Mouse (Mus musculus) heart, postnatal 10 days (tissue): Measurements from ENCODE around the gene Foxo1. TPM values are rescaled to one million over a fixed set of nuclear protein-coding genes. Genes with fewer than 3 reads are reported as not detected.

Experiments
- DNase-seq, 2 experiments: peaks; one replicate each; pipeline ENCODE4 v3.0.0; 2021
- intact Hi-C: fragments of 180-260 bp; cut with DNase I; formaldehyde crosslinking; loops from one replicate; pipeline ENCODE4 v1.15.1; 2025
- total RNA-seq, 2 experiments: library from RNA; stranded (reverse); gene quantifications; 2 replicates each; pipeline ENCODE4 v1.2.3; 2021

Gene Foxo1
- 10 to 100 TPM; 16.7 to 17.1 TPM for total RNA-seq

GRCm38 (mm10) chr3:52267652-52268486 is at the start of gene Foxo1:
Gene Foxo1, plus strand, starts transcription at chr3:52268336.
- intact Hi-C loops = loop anchor here (1.0 to 5.0 kb wide), 4 partner anchors 74 to 374 kb away; no protein-coding TSS in a partner anchor
- DNase-seq = peak; percentile 94 to 95

DNA sequence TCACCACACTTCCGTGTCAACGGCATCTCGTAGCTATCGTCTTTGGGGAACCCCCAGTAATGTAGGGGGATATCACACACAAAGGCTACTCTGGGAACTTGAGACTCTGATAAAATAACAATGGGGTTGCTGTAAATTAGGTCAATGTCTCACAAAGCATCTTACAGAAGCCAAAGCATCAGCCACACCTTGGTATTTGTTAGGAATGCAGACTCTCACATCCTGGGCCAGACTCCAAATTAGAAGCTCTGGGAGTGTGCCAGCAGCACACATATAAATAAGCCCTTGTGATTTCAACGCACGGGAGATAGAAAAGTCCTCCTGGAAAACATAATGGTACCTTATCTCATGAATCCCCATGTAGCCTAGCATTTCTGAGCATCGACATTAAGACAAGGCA is 49.3 kb upstream of the Foxo1 start:
- peak; percentile 25 to 38 for DNase-seq
- intact Hi-C loops = no loop called here

GRCm38 (mm10) chr3:52221082-52221481 is 47.1 kb upstream of the Foxo1 start:
- DNase-seq = no peak

DNA sequence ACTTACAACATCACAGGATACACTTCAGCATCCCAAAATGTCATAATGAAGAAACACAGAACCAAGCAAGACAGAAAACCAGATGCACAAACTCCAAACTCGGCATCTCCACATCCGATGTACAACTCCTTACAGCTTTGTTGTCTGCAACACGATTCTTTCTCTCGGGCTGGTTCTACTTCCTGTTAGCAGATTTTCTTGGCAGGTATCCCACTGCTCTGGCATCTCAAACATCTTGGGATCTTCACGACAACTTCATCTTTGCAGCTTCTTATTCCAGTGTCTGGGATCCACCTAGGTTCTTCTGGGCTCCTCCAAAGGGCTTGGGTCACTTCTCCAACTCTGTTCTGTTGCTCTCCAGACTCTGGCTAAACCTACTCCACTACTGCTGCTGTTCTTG is 46.2 kb upstream of the Foxo1 start:
- intact Hi-C loops = no loop called here

More at GRCm38 (mm10) chr3:52221082-52221481, 47.1 kb upstream of the Foxo1 start:
- intact Hi-C loops = no loop called here

DNA sequence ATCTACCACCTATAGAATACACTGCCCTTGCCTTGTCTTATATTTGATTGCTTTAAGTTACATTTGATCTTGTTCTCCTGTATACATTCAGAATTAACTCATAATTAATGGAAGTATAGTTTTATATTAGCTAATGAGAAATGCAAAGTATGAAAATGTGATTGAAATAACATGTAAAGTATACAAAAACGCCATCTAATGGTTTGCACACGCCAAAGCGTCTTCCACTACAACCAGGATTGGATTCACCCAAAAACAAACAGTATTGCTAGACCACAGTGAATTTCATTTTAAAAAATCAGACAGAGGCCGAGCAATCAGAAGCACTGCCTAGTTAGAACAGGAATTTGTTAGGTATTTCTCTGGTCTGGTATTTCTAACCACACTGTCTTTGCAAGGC is 31.6 kb upstream of the Foxo1 start:
- no peak for DNase-seq
- intact Hi-C loops = no loop called here

More for the DNA sequence above, 46.2 kb upstream of the Foxo1 start:
- DNase-seq = no peak

DNA sequence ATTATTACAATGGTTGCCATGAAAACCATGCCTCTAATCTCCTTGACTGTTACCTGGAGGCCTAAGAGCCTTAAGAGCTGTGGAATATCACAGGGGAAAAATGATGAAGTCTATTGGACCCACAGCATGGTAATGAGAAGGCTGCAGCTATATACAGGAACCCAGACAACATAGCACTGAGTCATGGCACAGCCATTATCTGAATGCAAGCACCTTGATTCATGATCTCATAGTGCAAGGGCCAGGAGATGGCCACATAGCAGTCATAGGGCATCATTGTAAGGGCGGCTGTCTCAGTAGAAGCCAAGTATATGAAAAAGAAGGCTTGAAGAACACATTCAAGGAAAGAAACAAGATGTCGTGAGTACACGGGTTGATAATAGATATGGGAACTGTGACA is 31.0 kb upstream of the Foxo1 start:
- intact Hi-C loops = no loop called here
- no peak for DNase-seq

- intact Hi-C loops = loop anchor here (5.0 kb wide), 1 partner anchor 589 kb away; no protein-coding TSS in a partner anchor
- DNase-seq = no peak
Observed at GRCm38 (mm10) chr3:52241062-52241461, 27.1 kb upstream of the Foxo1 start.

DNA sequence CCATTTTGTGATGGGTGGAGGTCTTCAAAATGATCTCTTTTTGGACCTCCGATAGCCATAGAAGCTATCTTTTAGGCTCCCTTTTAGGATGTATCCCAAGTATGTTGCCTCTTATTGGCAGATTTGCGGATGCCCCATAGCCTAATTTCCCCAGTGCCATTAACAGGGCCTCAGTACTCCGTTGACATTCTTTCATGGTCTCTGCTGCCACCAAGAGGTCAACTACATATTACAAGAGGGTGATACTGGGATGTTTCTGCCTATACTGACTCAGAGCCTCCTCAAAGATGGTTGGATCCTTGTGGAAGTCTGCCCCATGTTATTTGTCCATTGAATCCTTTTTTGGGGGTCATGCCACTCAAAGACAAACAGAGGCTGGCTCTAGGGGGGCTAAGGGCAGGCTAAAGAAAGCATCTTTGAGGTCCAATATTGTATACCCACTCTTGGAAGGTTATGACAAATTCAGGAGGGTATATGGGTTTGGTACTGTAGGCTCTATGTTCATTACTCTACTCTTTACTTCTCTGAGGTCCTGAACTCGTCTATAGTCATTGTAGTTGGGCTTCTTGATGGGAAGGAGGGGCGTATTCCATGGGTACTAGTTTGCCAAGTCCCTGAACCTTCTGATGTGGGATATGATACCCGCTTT is 25.6 kb upstream of the Foxo1 start:
- peak; percentile 86 to 94 for DNase-seq
- intact Hi-C loops = loop anchor here (1.0 to 5.0 kb wide), 4 partner anchors 541 to 732 kb away; no protein-coding TSS in a partner anchor

- intact Hi-C loops = loop anchor here (2.0 to 5.0 kb wide), 3 partner anchors 591 to 733 kb away; no protein-coding TSS in a partner anchor
- DNase-seq = peak; percentile 35 to 57
Observed at GRCm38 (mm10) chr3:52243271-52244021, 24.7 kb upstream of the Foxo1 start.

DNA sequence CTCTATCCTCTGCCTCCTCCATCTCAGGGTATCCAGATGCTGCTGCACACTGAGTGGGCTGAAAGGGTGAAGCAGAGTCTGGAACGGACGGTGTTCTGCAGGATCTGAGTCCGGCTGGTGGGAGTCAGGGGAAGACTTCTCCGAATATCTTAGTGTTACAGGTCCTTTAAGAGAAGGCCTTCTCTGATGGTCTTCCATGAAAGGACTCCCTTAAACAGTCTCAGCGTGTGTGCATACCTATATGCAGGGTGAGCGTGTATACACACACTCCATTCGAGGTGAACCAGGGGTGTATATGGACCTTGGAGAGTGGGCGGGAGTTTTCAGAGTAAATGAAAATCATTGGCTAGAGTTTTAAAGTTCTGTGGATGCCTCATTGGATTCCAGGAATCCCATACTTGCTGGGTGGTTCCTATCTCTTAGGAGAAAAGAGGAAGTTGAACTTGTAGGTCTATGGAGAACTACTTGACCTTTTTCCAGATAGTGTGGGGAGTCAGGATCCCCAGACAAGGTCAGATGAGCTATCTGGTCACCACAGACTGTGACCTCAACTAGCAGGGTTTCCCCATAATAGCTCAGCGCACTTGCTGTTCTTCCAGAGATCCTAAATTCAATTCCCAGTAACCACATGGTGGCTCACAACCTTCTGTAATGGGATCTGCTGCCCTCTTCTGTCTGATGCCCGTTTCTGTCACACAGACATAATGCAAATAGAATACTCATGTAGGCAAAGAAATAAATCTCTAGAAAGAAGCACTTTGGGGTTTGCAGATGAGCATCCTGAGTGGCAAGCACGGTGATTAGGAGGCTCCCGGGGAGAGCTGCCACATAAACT is 21.9 kb upstream of the Foxo1 start:
- no peak for DNase-seq
- intact Hi-C loops = no loop called here

GRCm38 (mm10) chr3:52251184-52251583 is 17.0 kb upstream of the Foxo1 start:
- intact Hi-C loops = loop anchor here (5.0 to 10.0 kb wide), 2 partner anchors 1214 to 1251 kb away; partner anchors contain the start of genes Nhlrc3 and Proser1
- DNase-seq = no peak

DNA sequence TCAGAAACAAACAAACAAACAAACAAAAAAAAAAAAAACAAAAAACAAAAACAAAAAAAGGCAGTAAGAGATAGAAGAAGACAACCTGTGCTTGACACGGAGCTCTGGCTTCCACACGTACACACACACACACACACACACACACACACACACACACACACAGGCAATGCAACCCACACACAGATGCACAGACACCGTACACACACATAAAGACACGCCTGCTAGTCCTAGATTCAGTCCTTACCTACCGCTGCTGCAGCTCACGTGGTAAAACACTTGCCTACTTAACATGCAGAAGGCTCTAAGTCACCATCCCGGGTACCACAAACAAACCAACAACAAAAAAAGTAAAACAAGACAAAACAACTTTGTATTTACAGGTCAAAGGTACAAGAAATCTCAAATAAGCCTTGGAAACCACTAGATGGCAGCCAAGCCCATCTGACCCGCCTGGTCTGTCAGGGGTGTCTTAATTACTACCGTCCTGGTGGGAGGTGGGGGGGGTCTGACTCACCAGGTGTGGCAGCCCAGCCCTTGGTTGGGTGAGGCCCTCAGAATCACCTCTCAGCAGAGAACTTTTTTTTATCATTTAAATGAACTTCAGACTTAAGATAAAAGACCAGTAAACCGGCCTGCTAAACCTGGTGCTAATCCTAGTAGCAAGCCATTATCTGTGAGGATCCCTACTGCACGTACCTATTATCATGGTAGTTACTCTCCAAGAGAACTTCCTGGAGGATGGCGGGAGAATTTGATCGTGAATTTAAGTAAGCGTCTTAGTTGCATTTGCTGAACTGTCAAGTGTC is 14.3 kb upstream of the Foxo1 start:
- intact Hi-C loops = loop anchor here (5.0 to 10.0 kb wide), 2 partner anchors 1211 to 1248 kb away; partner anchors contain the start of genes Nhlrc3 and Proser1
- DNase-seq = peak; percentile 25 to 53

GRCm38 (mm10) chr3:52254496-52254895 is 13.6 kb upstream of the Foxo1 start:
- intact Hi-C loops = loop anchor here (5.0 to 10.0 kb wide), 2 partner anchors 1210 to 1248 kb away; partner anchors contain the start of genes Nhlrc3 and Proser1
- no peak for DNase-seq

- DNase-seq = peak; percentile 73 to 82
- intact Hi-C loops = loop anchor here (2.0 to 10.0 kb wide), 3 partner anchors 717 to 1207 kb away; partner anchors contain the start of genes Nhlrc3 and Proser1
Observed at GRCm38 (mm10) chr3:52257782-52258441, 10.2 kb upstream of the Foxo1 start.

- peak; percentile 79 to 86 for DNase-seq
- intact Hi-C loops = loop anchor here (2.0 to 10.0 kb wide), 2 partner anchors 716 to 1206 kb away; partner anchors contain the start of genes Nhlrc3 and Proser1
Observed at GRCm38 (mm10) chr3:52258532-52258931, 9.6 kb upstream of the Foxo1 start.

DNA sequence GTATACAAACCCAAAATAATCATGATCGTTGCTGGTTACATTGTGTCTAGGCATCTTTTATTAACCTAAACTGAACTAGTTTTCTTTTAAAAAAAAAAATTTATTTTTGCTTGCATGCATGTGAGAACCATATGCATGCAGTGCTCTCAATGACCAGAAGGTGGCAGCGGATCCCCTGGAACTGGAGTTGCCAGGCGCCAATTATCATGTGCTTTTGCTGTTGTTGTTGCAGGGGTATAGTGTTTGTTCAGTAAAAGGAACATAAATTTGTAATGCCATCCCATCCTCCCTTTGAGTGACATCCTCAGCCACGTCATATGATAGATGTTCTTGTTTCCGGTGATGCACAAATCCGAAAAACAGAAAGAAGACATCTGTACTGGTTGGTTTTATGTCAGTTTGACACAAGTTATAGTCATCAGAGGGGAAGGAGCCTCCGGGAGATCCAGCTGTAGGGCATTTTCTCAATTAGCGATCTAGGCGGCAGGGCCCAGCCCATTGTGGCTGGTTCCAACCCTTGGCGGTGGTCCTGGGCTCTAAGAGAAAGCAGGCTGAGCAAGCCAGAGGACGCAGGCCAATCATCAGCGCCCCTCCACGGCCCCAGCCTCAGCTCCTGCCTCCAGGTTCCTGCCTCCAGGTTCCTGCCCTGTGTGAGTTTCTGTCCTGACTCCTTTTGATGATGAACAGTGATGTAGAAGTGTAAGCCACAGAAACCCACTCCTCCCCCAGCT is 5.5 kb upstream of the Foxo1 start:
- intact Hi-C loops = loop anchor here (1.0 to 5.0 kb wide), 3 partner anchors 370 to 582 kb away; no protein-coding TSS in a partner anchor
- DNase-seq = peak; percentile 82 to 90

DNA sequence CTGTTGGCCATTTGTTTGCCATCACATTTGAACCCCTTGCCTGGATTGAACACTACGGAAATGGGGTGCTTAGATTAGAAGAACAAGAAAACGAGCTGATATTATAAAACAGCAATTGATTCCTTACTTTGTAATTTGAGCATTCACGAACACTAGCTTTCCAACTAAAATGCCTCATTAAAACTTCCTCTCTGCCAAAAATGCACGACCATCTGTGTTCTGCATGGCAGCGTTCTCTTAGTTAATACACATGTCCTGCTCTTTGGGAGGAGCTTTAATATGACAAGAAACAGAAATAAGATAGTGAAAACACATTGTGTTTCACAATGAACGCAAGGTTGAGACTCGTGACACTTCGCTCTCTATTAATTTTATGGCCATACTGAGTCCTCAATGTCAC is 3.8 kb upstream of the Foxo1 start:
- intact Hi-C loops = loop anchor here (5.0 kb wide), 1 partner anchor 368 kb away; no protein-coding TSS in a partner anchor
- no peak for DNase-seq
